Mouse (Mus musculus) heart, embryonic 13.5 days (tissue): Measurements from ENCODE around the gene Dis3l2. TPM values are rescaled to one million over a fixed set of nuclear protein-coding genes. Genes with fewer than 3 reads are reported as not detected.

Experiments used
- ATAC-seq: fragments of 200-750 bp; cut with Nextera tagmentation; 2 replicates; pipeline ENCODE4 v1.8.0; 2017; ENCODE audit warnings: moderate TSS enrichment; ENCODE audit not compliant: insufficient number of reproducible peaks, low FRiP score, low TSS enrichment; ENCODE audit errors: extremely low read depth
- H3K27ac ChIP-seq: fragments of 300-500 bp; sonication (generic); replicated peaks from 2 replicates; pipeline ENCODE4 v1.5.1; 2015; ENCODE audit warnings: moderate library complexity, mild to moderate bottlenecking, inconsistent platforms
- H3K27me3 ChIP-seq: fragments of 300-500 bp; sonication (generic); replicated peaks from 2 replicates; pipeline ENCODE4 v1.6.1; 2015; ENCODE audit warnings: mild to moderate bottlenecking, inconsistent platforms
- H3K36me3 ChIP-seq: fragments of 300-500 bp; sonication (generic); 2 replicates; pipeline ENCODE4 v1.6.1; 2015; ENCODE audit warnings: mild to moderate bottlenecking, inconsistent platforms
- H3K4me1 ChIP-seq: fragments of 300-500 bp; sonication (generic); 2 replicates; pipeline ENCODE4 v1.6.1; 2015; ENCODE audit warnings: inconsistent platforms
- H3K4me2 ChIP-seq: fragments of 300-500 bp; sonication (generic); 2 replicates; pipeline ENCODE4 v1.6.1; 2015; ENCODE audit warnings: inconsistent platforms, mild to moderate bottlenecking, moderate library complexity
- H3K4me3 ChIP-seq: fragments of 300-500 bp; sonication (generic); 2 replicates; pipeline ENCODE4 v1.5.1; 2015; ENCODE audit warnings: moderate library complexity, mild to moderate bottlenecking, inconsistent platforms
- H3K9ac ChIP-seq: fragments of 300-500 bp; sonication (generic); 2 replicates; pipeline ENCODE4 v1.6.1; 2015; ENCODE audit warnings: inconsistent platforms, mild to moderate bottlenecking, moderate library complexity
- H3K9me3 ChIP-seq: fragments of 300-500 bp; sonication (generic); 2 replicates; pipeline ENCODE4 v1.6.1; 2016; ENCODE audit warnings: inconsistent platforms
- WGBS: fragments of 180-500 bp; shearing (Covaris S2); methylation state at CpG from one replicate; pipeline ENCODE4 v1.1.7; 2015; ENCODE audit warnings: mixed read lengths; 5-methylcytosine and 5-hydroxymethylcytosine counted together
- polyA plus RNA-seq: library from polyadenylated mRNA; unstranded; fragments of >200 nt; fragmentation: Nextera tagmentation; extraction: Ambion mirVana; gene quantifications from 2 replicates; pipeline ENCODE4 v1.2.1, GENCODE M21; 2015

Gene Dis3l2
- polyA plus RNA-seq, 1 experiment from 2014 or later: 15.0 TPM

GRCm38 (mm10) chr1:87012606-87013005 is 309.0 kb downstream of the Dis3l2 start:
- H3K27me3 ChIP-seq: no peaks in the 10 kb centered on the region
- WGBS: 86% methylated on average over 2 of the region's 2 CpGs
- H3K27ac ChIP-seq: no peak overlapping the region
- H3K4me2 ChIP-seq: no peak overlapping the region
- no peak overlapping the region for H3K4me3 ChIP-seq
- peaks cover 7% of the 10 kb centered on the region for H3K4me1 ChIP-seq
- no peaks in the 10 kb centered on the region for H3K36me3 ChIP-seq
- ATAC-seq: no peak
- H3K9me3 ChIP-seq: no peaks in the 10 kb centered on the region
- no peak overlapping the region for H3K9ac ChIP-seq

GRCm38 (mm10) chr1:87020714-87021113 is 317.1 kb downstream of the Dis3l2 start:
- Histone ChIP-seq H3K9ac (no peak overlapping the region), H3K36me3 (no peaks in the 10 kb centered on the region; the same call in 1 of the 2 replicates), H3K27ac (no peak overlapping the region), H3K9me3 (no peaks in the 10 kb centered on the region), H3K4me3 (no peak overlapping the region), H3K27me3 (no peaks in the 10 kb centered on the region), H3K4me2 (no peak overlapping the region), H3K4me1 (no peaks in the 10 kb centered on the region)
- WGBS: 80% methylated on average over 5 of the region's 5 CpGs
- no peak for ATAC-seq

GRCm38 (mm10) chr1:87021584-87021983 is 318.0 kb downstream of the Dis3l2 start:
- Histone ChIP-seq H3K4me3 (no peak overlapping the region), H3K4me2 (no peak overlapping the region), H3K27ac (no peak overlapping the region), H3K9me3 (no peaks in the 10 kb centered on the region), H3K4me1 (no peaks in the 10 kb centered on the region), H3K27me3 (no peaks in the 10 kb centered on the region), H3K36me3 (no peaks in the 10 kb centered on the region; the same call in 1 of the 2 replicates), H3K9ac (no peak overlapping the region)
- 65% methylated on average over 3 of the region's 3 CpGs for WGBS
- ATAC-seq: no peak

GRCm38 (mm10) chr1:87023291-87024170 is 319.9 kb downstream of the Dis3l2 start:
- Histone ChIP-seq H3K27ac (no peak overlapping the region), H3K4me2 (no peak overlapping the region), H3K4me1 (peaks cover under 1% of the 10 kb centered on the region), H3K9me3 (no peaks in the 10 kb centered on the region), H3K36me3 (no peaks in the 10 kb centered on the region; the same call in 1 of the 2 replicates), H3K4me3 (no peak overlapping the region), H3K9ac (no peak overlapping the region), H3K27me3 (no peaks in the 10 kb centered on the region)
- no peak for ATAC-seq
- WGBS: 75% methylated on average over 6 of the region's 6 CpGs

GRCm38 (mm10) chr1:87025021-87025420 is 321.4 kb downstream of the Dis3l2 start:
- no peaks in the 10 kb centered on the region; the same call in 1 of the 2 replicates for H3K36me3 ChIP-seq
- no peak overlapping the region for H3K4me2 ChIP-seq
- H3K4me3 ChIP-seq: no peak overlapping the region
- no peaks in the 10 kb centered on the region for H3K27me3 ChIP-seq
- no peaks in the 10 kb centered on the region for H3K9me3 ChIP-seq
- H3K27ac ChIP-seq: no peak overlapping the region
- WGBS: 86% methylated on average over 1 of the region's 1 CpGs
- no peak for ATAC-seq
- H3K4me1 ChIP-seq: peaks cover 13% of the 10 kb centered on the region
- H3K9ac ChIP-seq: no peak overlapping the region

GRCm38 (mm10) chr1:87028786-87029185 is 325.2 kb downstream of the Dis3l2 start:
- H3K9ac ChIP-seq: no peak overlapping the region
- no peaks in the 10 kb centered on the region for H3K9me3 ChIP-seq
- no peak overlapping the region; the same call in 1 of the 2 replicates for H3K27ac ChIP-seq
- no peak overlapping the region for H3K4me3 ChIP-seq
- ATAC-seq: no peak
- no peak overlapping the region for H3K4me2 ChIP-seq
- 25% methylated on average over 2 of the region's 2 CpGs for WGBS
- H3K4me1 ChIP-seq: peaks cover 35% of the 10 kb centered on the region
- H3K36me3 ChIP-seq: no peaks in the 10 kb centered on the region
- no peaks in the 10 kb centered on the region for H3K27me3 ChIP-seq

GRCm38 (mm10) chr1:87030652-87031051 is 327.0 kb downstream of the Dis3l2 start:
- H3K36me3 ChIP-seq: no peaks in the 10 kb centered on the region
- 32% methylated on average over 1 of the region's 1 CpGs for WGBS
- no peaks in the 10 kb centered on the region for H3K27me3 ChIP-seq
- H3K9ac ChIP-seq: no peak overlapping the region
- no peak overlapping the region for H3K4me2 ChIP-seq
- ATAC-seq: no peak
- H3K4me3 ChIP-seq: no peak overlapping the region
- H3K4me1 ChIP-seq: peaks cover 44% of the 10 kb centered on the region
- H3K27ac ChIP-seq: no peak overlapping the region
- H3K9me3 ChIP-seq: no peaks in the 10 kb centered on the region

GRCm38 (mm10) chr1:87032466-87032865 is 328.9 kb downstream of the Dis3l2 start:
- H3K9ac ChIP-seq: no peak overlapping the region
- ATAC-seq: no peak
- H3K4me2 ChIP-seq: no peak overlapping the region
- 48% methylated on average over 7 of the region's 7 CpGs for WGBS
- H3K4me1 ChIP-seq: peaks cover 57% of the 10 kb centered on the region
- no peak overlapping the region for H3K4me3 ChIP-seq
- no peaks in the 10 kb centered on the region for H3K36me3 ChIP-seq
- no peak overlapping the region for H3K27ac ChIP-seq
- no peaks in the 10 kb centered on the region for H3K9me3 ChIP-seq
- no peaks in the 10 kb centered on the region for H3K27me3 ChIP-seq

- H3K36me3 ChIP-seq: no peaks in the 10 kb centered on the region
- H3K4me1 ChIP-seq: peaks cover 45% of the 10 kb centered on the region
- H3K27me3 ChIP-seq: no peaks in the 10 kb centered on the region
- H3K4me3 ChIP-seq: no peak overlapping the region
- H3K9ac ChIP-seq: peak overlapping the region; percentile 60; the same call in 1 of the 2 replicates
- H3K27ac ChIP-seq: peak overlapping the region; percentile 71
- no peak for ATAC-seq
- WGBS: 28% methylated on average over 4 of the region's 4 CpGs
- H3K4me2 ChIP-seq: no peak overlapping the region
- no peaks in the 10 kb centered on the region for H3K9me3 ChIP-seq
Observed at GRCm38 (mm10) chr1:87035532-87036161, 332.0 kb downstream of the Dis3l2 start.

- Histone ChIP-seq H3K4me2 (no peak overlapping the region), H3K4me1 (peaks cover 44% of the 10 kb centered on the region), H3K36me3 (no peaks in the 10 kb centered on the region), H3K27ac (peak overlapping the region; percentile 71), H3K4me3 (no peak overlapping the region), H3K9ac (peak overlapping the region; percentile 60; the same call in 1 of the 2 replicates), H3K27me3 (no peaks in the 10 kb centered on the region), H3K9me3 (no peaks in the 10 kb centered on the region)
- ATAC-seq: no peak; the same call in 1 of the 2 replicates
- 62% methylated on average over 3 of the region's 3 CpGs for WGBS
Observed at GRCm38 (mm10) chr1:87036334-87036733, 332.7 kb downstream of the Dis3l2 start.

GRCm38 (mm10) chr1:87038477-87039070 is 335.0 kb downstream of the Dis3l2 start:
- H3K4me3 ChIP-seq: no peak overlapping the region
- no peak overlapping the region for H3K9ac ChIP-seq
- no peaks in the 10 kb centered on the region for H3K36me3 ChIP-seq
- H3K27me3 ChIP-seq: no peaks in the 10 kb centered on the region
- 92% methylated on average over 2 of the region's 2 CpGs for WGBS
- no peak for ATAC-seq
- H3K9me3 ChIP-seq: no peaks in the 10 kb centered on the region
- H3K4me2 ChIP-seq: no peak overlapping the region
- H3K4me1 ChIP-seq: peaks cover 32% of the 10 kb centered on the region
- H3K27ac ChIP-seq: no peak overlapping the region
